Mouse (Mus musculus): ENCODE measurements at regions not wholly inside any gene's neighbourhood (a gene's known extent, or its start where the extent isn't known, plus 50 kb on each side); places are given as distances from the start of the nearest gene placed in this dataset.

- no peak for TF ChIP-seq POLR2A (IDR thresholded peaks at IDR 0.05; ENCODE audit: borderline replicate concordance, control insufficient read depth, low read depth, low read length)
- TF ChIP-seq CTCF (IDR thresholded peaks at IDR 0.05; ENCODE audit: control insufficient read depth, insufficient read depth, low read length): no peak
Measured at GRCm38 (mm10) chr8:25450544-25450943, 626.4 kb upstream of the Adam5 start.
